Mouse (Mus musculus): ENCODE data around the gene Slc32a1.

Slc32a1 gene

DNA sequence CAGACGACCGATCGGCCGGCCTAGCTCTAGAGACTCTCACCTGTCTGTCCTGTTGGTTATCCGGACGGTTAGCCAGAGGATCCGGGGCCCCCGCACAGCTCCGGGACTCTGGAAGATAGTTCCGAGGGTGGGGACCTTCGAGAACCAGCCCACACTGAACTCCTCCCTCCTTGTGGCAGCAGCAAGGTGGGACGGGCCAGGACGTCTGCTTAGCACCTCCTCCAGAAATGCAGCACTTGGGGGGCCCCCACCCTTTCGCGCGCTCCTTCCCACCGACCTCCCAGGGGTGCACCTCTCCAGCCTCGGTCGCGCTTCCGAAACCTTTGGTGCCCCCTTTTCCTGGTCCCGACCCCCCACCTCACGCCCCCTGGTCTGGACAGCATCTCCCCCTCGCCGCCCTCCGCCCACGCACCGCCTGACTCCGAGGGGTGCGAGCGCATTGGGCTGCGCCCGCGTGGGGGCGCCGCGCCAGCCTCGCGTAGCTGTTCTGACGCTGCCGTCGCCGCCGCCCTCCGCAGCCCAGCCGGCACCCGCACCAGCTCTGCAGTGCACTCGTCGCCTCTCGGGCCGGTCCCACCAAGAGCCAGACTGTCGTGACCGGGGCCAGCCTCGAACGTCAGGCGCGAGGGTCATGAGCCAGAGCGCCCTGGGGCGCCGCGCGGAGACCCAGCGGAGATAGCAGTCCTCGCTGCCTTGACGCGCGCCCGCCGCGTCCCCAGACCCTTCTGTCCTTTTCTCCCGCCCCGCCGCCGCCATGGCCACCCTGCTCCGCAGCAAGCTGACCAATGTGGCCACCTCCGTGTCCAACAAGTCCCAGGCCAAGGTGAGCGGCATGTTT is at the start of gene Slc32a1:
Slc32a1 (plus strand) TSS at position 280 of the 838 bp plus-strand sequence.
- DNase-seq, result peak in 1 of 2 experiments; percentile 4

DNA sequence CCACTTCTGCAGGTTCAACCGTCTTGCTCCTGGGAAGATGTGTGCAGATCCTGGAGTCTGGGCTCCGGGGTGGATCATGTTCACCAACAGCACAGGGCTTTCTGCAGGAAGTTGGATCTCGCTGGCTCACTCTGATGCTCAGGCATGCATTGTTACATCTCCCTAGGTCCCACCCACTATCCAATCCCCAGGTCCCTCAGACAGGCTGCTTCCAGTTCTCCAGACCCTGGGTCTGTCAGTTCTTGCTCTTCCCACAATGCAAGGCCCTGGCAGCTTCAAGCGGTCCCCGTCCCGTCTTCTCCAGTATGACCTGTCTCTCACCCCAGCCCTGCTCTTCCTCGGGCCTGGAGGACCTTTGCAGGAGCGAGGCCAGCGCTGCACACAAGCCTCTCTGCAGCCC is 49.8 kb upstream of the Slc32a1 start:
- DNase-seq, result no peak

DNA sequence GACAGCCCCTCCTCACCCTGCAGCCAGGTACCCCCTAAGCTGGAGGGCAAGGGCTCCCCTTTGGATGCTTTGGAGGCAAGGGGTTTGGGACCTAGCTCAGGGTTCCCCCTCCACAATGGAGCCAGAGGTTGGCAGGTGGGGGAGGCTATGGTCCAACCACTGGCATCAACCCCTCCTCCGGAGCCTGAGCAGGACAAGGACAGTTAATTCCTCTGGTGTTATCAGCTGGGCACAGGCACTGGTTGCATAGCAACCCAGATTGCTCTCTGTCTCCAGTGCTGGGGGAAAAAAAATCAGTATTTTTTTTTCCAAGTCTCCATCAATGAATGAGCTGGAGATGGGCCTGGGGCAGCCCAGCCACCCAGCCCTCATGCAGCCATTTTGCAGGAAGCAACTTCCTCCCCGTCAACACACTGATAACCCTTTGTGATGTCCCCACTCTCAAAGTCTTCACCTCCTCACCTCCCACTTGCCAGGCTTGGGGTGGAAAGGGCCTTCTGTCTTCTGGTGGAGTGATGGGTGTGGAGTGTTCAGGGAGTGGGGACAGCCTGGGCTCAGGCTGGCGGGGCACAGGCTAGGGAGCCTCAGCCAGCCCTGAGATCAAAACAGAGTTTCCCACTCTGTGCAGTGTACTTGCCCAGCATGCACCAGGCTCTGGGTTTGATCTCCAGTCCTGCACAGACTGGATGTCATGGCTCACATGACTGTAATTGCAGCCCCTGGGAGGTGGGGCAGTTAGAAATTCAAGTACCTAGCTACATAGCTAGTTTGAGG is 49.0 kb upstream of the Slc32a1 start:
- DNase-seq, result no peak

DNA sequence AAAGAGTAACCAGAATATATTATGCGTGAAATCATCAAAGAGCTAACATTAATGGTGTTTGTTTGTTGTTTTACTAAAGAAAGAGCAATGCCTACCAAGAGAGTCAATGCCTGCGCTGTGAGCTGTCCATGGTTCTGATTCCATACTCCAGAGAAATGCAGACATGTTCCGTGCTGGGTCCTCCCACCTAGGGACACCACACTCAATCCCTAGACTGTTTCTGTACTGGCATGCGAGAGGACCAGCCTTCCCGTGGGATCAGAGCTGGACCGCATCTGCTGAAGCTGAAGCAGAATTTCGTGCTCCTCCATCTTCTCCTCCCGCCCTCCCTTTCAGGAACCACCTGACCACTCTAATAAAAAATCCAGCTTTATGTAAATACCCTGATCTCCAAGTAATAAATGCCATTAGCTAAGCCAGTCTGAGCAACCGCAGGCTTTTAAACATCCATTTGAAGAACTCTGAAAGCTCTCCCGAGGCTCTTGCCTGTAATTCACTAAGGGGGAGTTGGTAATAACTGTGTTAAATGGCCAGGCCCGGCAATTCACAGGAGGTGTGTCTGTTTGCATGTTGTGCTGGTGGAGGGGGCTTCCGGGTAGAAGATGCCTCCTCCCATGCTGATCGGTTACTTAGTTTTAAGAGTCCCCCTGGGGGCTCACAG is 40.0 kb upstream of the Slc32a1 start:
- peak; percentile 65 to 79 for DNase-seq

DNA sequence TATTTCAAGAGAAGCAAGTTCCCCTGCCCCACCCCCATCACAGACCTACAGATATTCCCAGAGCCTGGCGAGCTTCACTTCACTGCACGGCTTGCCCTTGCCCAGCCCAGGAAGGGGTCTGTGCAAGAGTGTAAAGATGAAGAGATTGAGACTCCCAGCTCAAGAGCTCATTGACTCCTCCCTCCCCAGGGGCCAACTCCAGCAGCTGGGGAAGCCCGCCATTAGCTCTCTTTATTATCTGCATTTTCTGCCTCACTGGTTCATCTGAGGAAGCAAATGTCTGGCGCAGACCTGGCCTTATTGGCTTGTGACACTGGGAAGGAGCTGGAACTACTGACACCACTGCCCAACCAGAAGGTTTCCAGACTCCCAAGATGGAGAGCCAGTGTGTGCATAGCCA is 30.6 kb upstream of the Slc32a1 start:
- no peak for DNase-seq

DNA sequence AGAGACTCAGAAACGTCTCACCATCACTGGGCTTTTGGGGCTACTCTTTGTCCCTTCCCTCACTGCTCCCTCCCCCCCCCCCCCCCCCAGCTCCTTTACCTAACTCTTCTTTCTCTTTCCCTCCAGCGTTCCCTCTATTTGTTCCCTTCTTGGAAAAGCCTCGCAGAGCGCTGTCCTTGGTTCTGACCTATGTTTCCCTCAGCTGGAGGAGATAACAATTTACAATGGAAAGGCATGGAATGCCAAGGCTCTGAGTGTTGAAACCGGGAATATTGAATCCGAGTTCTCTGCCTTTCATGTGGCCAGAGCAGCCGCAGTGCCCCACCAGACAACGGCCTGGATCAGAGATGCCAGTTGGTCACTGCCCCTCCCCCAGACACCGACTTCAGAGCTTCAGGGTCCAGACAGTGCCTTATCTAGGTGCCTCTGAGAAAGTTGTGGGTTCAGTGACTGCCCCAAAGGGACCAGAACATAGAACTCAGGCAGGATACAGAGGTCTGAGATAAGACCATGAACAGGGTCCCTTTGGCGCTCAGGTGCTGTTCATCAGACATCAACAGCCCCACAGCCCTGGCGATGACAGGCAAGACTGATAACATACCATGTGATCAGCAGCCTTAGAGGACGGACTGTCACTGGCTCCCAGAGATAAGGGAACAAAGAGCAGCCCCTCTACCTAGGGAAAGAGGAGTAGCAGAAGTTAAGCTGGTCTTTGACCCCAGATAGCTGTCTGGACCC is 25.8 kb upstream of the Slc32a1 start:
- peak; percentile 35 to 71 for DNase-seq

DNA sequence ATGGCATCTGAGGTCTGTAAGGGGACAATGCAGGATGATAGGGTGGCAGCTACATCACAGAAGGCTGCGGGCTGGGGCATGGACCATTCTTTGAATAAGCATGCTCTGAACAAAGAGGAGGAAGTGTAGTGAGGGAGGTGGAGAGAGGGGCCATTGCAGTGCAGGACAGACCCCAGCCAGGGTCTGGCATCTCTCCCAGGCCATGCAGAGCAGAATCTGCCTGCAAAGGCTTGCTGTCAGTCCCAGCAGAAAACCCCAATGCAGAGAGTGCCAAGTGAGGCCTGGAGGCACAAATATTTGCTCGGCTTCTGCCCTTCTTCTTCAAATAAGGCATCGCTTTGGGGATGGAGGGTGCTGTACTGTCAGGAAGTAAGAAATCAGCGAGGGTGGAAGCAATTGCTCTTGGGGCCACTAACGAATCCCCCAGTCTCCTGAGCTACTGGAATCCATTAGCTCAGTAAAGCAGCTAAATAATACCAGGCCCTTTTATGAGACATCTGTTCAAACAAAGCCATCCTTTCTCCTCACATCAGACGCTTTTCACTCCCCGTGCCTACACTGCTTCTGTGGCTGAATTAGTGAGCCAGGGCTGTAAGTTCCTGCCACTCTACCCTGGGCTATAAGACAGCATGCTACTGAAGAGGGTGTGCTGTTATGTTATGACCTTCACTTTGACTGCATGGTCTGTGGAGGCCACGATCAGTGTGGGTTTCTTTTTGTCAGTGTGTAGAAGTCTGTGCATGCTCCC is 21.9 kb upstream of the Slc32a1 start:
- no peak for DNase-seq

DNA sequence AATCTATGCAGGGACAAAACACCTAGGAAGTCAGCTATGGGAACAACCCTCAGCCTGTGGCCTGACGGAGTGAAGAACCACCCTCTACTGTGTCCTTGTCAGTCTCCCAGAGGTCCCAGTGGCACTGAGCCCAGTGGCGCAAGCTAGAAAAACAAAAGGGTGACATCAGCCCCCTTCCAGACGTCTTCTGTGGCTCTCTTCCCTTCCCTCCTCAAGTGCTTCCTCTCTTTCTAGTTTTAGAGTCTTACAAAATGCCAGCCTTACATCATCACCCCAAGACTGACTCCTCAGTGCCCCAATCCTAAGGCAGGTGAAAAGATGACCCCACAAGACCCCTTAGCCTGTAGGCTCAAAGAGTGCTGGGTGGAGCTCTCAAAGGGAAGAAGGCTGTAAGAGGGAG is 20.1 kb upstream of the Slc32a1 start:
- DNase-seq, result no peak

DNA sequence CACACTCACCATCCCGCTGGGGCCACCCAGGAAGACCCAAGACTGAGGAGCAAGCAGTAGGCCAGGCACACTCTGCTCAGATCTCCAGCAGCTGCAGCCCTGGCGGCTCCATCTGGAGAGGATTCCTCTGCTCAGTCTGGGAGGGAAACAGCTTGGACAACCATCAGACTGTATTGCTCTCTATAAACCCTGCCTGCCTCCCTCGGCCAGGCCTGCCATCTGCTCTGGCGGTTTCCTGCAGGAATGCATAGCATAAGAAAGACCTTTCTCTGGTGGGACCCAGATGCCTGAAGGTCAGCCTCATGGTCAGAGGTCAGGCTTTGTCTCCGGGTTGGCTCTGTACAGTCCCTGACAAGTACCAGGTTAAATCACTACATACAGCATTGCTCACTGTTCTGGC is 19.3 kb upstream of the Slc32a1 start:
- no peak for DNase-seq

DNA sequence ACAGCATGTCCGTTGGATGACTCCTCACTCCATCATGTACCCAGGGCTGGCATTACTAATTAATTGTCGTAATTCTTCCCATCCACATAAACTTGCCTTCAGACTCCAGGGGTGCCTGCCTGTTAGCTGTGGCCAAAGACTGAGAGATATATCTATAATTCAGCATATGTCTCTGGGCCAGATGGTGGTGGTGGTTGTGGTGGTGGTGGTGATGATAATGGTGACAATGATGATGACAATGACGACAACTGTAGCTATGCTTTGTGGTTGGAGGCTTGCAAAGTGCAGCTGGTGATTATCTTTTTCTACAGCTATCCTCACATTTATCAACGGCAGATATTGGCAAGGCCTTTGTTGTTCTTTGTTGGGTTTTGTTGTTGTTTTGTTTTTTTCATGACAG is 17.2 kb upstream of the Slc32a1 start:
- no peak for DNase-seq

DNA sequence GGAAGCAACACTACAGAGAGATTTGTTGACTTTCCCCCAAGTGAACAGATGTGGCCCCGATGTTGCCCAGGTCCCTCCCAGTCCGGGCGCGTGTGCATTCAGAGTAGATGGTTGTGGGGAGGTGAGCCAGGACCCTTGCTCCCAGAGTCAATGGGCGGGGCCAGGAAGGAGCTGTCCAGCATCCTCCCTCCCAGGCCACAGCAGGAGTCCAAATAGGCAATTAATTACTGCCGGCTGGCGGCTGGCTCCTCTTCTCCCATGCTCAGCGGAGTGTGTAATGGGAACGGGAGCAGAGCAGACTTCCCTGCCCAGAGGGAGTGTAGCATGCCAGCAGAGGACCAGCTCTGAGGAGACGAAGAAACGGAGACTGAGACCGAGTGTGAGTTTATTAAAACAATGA is 15.5 kb upstream of the Slc32a1 start:
- peak; percentile 58 to 78 for DNase-seq

DNA sequence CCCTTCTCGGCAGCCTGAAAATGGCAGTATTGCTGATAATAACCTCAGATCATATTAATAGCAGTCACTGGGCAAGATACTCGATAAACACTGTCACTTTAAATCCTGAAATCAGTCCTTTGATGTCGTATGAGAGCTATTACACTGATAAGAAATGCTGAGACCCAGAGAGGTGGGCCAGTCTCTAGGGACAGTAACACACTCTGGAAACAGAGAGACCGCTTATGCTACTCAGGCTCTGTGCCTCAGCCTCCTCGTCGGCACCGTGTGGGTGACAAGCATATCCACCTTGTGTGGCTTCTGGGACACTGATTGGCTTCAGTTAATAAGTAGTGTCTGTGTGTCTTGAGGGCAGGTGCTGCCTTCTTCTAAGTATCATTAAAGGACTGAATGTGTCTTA is 15.0 kb upstream of the Slc32a1 start:
- DNase-seq, result no peak

DNA sequence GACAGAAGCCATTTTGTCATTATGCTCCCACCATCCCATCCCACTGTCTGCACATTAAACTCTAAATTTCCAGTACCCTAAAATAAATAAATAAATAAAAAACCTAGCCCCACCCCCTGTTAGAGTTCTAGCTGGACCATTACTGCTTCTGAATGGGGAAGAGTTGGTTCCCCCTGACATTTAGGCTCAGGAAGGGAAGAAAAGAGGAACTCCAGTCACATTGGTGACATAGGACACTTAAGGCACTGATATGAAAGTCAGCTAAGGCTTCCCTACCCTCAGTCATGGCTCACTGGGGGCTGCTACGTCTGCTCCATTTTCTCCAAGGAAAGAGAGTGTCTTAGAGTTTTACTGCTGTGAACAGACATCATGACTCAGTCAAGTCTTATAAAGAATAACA is 13.8 kb upstream of the Slc32a1 start:
- DNase-seq, result no peak

DNA sequence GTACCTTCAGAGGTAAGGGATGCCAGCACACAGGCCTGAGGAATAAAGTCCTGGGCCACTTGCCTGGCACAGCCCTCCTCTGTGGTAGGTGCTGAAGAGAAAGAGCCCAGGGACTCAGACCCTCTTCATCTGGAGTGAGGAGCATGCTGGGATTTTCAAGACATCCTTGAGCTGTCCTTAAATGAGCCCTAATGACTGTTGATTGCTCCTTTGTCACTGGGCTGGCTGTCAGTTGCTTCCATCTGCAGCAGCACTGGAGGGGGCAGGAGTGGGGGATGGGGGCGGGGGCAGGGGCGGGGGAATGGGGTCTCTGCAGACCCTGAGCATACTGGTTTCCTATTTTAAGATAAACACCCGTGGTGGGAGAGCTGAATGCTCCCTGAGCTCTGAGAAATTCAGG is 10.1 kb upstream of the Slc32a1 start:
- no peak for DNase-seq

DNA sequence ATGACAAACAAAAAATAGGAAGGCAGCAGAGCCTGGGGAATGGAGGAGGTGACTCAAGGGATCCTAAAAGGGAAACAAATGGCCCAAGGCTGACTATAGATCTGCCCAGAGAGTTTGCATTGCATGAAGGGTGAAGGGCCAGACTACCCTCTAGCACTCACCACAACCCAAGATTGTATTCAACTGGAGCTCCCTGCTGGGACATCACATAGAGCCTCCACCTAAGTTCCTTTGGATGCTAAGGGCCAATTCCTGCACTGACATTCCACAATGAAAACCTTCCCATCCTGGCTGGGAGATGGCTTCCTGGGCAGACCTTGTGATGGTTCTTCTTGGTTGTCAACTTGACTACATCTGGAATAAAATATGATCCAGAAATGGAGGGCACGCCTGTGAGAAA is 9.2 kb upstream of the Slc32a1 start:
- no peak for DNase-seq

DNA sequence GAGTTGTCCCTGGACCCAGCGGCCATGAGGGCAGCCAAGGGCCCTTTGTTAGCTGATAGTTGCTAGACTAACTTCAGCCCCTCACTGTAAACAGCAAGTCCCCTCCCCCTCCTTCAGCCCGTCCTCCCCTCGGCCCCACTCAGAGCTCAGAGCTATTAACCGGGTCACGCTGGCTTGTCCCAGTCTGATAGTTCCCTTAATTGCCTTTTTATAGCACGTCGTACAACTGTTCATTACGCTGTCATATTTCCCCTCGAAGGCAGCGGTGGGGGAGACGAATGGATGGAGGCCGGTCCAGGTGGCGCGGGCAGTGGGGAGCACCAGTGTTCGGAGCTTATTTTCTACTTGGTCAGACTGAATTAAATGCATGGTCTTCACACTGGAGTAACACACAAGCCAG is 7.9 kb upstream of the Slc32a1 start:
- DNase-seq, result no peak

DNA sequence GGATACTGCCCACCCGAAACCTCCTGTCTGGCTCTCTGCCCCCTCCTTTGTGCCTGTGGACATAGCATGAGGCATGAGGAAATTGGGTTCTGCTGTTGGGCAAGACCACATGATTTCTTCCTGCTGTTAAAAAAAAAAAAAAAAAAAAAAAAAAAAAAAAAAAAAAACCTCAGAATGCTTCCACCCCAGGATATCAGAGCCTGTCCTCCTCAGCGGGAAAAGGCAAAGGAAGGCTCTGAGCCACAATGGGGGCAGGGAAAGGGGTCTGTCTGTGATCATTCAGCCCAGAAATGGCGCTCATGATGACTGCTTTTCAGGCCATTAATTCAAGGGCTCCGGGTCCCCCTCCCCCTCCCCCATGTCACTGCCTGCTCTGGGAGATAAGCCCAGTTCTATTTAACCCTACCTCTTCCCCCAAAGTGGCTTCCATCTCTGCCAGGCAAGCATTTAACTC is 4.0 kb upstream of the Slc32a1 start:
- DNase-seq, result no peak

DNA sequence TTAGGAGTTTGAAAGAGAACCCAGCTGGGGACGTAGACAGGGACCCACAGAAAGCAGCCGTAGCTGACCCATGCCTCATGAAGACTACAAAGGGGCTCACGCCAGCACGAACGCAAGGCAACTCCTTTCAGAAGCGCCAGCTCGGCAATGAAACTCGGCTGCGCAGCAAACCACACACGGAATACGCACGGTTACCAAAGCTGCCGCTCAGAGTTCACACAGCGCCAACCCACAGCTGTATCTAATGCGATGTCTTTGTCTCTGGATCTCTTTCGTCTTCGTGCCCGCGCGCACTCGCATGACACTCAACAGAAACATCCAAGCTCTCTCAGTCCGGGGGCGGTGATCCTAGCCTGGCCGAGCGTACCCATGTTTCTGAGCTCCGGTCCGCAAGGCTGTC is 886 bp upstream of the Slc32a1 start:
- peak in 1 of 2 experiments; percentile 10 for DNase-seq

DNA sequence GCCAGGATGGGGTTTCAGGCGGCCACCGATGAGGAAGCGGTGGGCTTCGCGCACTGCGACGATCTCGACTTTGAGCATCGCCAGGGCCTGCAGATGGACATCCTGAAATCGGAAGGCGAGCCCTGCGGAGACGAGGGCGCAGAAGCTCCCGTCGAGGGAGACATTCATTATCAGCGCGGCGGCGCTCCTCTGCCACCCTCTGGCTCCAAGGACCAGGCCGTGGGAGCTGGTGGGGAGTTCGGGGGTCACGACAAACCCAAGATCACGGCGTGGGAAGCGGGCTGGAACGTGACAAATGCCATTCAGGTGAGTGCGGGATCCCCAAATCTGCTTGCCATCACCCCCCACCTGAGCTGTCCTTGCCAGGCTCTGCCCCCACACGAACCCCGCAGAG is 756 bp downstream of the Slc32a1 start:
- no peak for DNase-seq

DNA sequence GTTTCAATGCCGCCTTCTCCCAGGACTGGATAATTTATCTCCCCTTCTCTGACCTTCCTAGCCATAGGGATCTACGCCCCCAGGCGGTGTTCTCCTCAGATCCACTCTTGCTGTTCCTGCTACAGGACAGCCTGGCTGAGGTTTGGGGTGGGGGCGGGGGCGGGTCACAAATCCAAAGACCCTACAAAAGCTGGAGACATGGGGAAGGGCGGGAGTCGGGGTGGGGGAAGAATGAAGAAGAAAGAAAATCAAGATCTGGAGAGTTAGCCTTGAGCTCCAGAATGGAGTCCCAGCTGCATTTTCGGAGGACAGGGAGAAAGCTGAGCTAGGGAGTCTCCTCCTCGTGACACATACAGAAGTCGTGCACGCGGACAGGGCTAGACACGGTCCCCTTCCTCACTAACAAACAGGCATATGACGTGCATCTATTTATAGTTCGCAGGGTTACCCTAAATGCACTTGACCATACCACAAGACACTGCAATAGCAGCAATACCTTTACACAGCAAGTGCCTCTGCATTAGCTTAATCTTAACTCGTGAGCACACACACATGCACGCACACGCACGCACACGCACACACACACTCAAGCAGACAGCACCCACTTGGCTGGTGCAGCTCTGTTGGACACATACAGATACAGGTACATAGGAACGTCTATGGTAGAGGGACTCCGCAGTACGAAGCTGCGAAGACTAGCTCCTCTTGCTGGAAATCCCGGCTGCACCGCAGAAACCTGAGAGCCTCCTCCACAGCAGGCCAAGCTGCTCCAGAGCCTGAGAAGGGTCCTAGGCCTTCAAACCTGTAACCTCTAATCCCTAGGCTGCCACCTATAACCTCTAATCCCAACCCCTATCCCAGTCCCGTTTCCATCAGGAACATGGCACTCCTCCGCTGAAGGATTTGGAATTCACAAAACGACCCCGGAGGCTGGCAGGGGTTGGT is 1.4 kb downstream of the Slc32a1 start:
- DNase-seq, result no peak

All from kidney, postnatal 36 days (tissue).